Mouse (Mus musculus) stomach, embryonic 15.5 days (tissue): ENCODE data around the gene Akt1. TPM values are rescaled to one million over a fixed set of nuclear protein-coding genes. Genes with fewer than 3 reads are reported as not detected.

Source experiments
- ATAC-seq: fragments of 200-750 bp; cut with Nextera tagmentation; 2 replicates; pipeline ENCODE4 v1.8.0; 2017; ENCODE audit warnings: low read depth, moderate number of reproducible peaks, moderate TSS enrichment; ENCODE audit not compliant: insufficient read depth, low FRiP score
- H3K27ac ChIP-seq: fragments of 300-500 bp; sonication (generic); 2 replicates; pipeline ENCODE4 v1.5.1; 2015; ENCODE audit warnings: mild to moderate bottlenecking, inconsistent platforms
- H3K27me3 ChIP-seq: fragments of 300-500 bp; sonication (generic); replicated peaks from 2 replicates; pipeline ENCODE4 v1.6.1; 2015; ENCODE audit warnings: inconsistent platforms
- H3K36me3 ChIP-seq: fragments of 300-500 bp; sonication (generic); 2 replicates; pipeline ENCODE4 v1.6.1; 2015; ENCODE audit warnings: inconsistent platforms
- H3K4me1 ChIP-seq: fragments of 300-500 bp; sonication (generic); 2 replicates; pipeline ENCODE4 v1.6.1; 2015; ENCODE audit warnings: inconsistent platforms
- H3K4me2 ChIP-seq: fragments of 300-500 bp; sonication (generic); 2 replicates; pipeline ENCODE4 v1.6.1; 2015; ENCODE audit warnings: mild to moderate bottlenecking, inconsistent platforms
- H3K4me3 ChIP-seq: fragments of 300-500 bp; sonication (generic); replicated peaks from 2 replicates; pipeline ENCODE4 v1.5.1; 2015; ENCODE audit warnings: inconsistent platforms
- H3K9ac ChIP-seq: fragments of 300-500 bp; sonication (generic); 2 replicates; pipeline ENCODE4 v1.6.1; 2015; ENCODE audit warnings: inconsistent platforms
- H3K9me3 ChIP-seq: fragments of 300-500 bp; sonication (generic); 2 replicates; pipeline ENCODE4 v1.6.1; 2016; ENCODE audit warnings: inconsistent platforms
- WGBS: fragments of 180-500 bp; shearing (Covaris S2); methylation state at CpG from one replicate; pipeline ENCODE4 v1.1.7; 2015; 5-methylcytosine and 5-hydroxymethylcytosine counted together
- polyA plus RNA-seq: library from polyadenylated mRNA; unstranded; fragments of >200 nt; fragmentation: Nextera tagmentation; extraction: Ambion mirVana; gene quantifications from 2 replicates; pipeline ENCODE4 v1.2.1, GENCODE M21; 2015

Akt1 gene
- polyA plus RNA-seq, 1 experiment from 2014 or later = 161 TPM

GRCm38 (mm10) chr12:112679027-112679996, 4.6 kb upstream of the Akt1 start:
- no peaks in the 10 kb centered on the region for H3K36me3 ChIP-seq
- H3K4me2 ChIP-seq = peak overlapping the region; percentile 92
- H3K27me3 ChIP-seq = peaks cover 9% of the 10 kb centered on the region; the same call in 1 of the 2 replicates
- WGBS = 5% methylated on average over 78 of the region's 87 CpGs
- H3K9ac ChIP-seq = peak overlapping the region; percentile 59
- peaks cover 47% of the 10 kb centered on the region for H3K4me1 ChIP-seq
- H3K27ac ChIP-seq = peak overlapping the region; percentile 96
- H3K4me3 ChIP-seq = peak overlapping the region; percentile 65
- no peaks in the 10 kb centered on the region for H3K9me3 ChIP-seq
- ATAC-seq = peak; percentile 71

DNA sequence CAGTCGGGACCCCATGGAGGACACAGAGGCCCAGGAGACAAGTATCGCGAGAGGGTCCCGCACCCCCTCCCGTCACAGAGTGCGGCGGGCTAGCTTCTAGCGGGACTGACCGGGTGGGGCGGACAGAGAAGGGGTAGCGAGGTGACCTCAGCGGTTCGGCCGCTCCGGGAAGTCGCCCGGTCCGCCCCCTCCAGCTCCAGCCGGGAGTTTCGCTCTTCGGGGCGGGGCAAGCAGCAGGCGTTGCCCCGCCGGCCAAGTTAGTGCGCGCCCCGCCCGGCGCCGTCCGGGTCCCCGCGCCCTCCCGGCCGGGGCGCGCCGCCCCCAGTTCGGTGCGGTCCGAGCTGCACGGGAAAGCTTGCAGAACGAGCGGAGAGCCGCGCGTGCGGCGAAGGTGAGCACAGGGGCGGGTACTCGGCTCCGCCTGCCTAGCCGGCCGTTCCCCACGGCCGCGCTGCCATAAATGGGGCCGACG, 3.9 kb upstream of the Akt1 start, which contains the start of gene Zbtb42:
TSS of gene Zbtb42 (plus strand) at position 274 of the 472 bp plus-strand sequence.
- Histone ChIP-seq H3K27ac (peak within 1 kb of the TSS; percentile 96), H3K4me2 (peak within 1 kb of the TSS; percentile 92), H3K9me3 (no peaks in the 10 kb centered on the region), H3K4me3 (peak within 1 kb of the TSS; percentile 65), H3K4me1 (peaks cover 44% of the 10 kb centered on the region), H3K9ac (peak within 1 kb of the TSS; percentile 59), H3K36me3 (no peaks in the 10 kb centered on the region), H3K27me3 (peaks cover 9% of the 10 kb centered on the region; the same call in 1 of the 2 replicates)
- under 1% methylated on average over 50 of the region's 60 CpGs for WGBS
- peak; percentile 34 for ATAC-seq

GRCm38 (mm10) chr12:112677943-112678554, 3.4 kb upstream of the Akt1 start:
- Histone ChIP-seq H3K27me3 (peaks cover 9% of the 10 kb centered on the region; the same call in 1 of the 2 replicates), H3K27ac (peak overlapping the region; percentile 96), H3K9me3 (no peaks in the 10 kb centered on the region), H3K4me2 (peak overlapping the region; percentile 92), H3K36me3 (no peaks in the 10 kb centered on the region), H3K9ac (peak overlapping the region; percentile 59), H3K4me3 (peak overlapping the region; percentile 65), H3K4me1 (peaks cover 43% of the 10 kb centered on the region)
- no peak for ATAC-seq
- WGBS = 26% methylated on average over 19 of the region's 19 CpGs

DNA sequence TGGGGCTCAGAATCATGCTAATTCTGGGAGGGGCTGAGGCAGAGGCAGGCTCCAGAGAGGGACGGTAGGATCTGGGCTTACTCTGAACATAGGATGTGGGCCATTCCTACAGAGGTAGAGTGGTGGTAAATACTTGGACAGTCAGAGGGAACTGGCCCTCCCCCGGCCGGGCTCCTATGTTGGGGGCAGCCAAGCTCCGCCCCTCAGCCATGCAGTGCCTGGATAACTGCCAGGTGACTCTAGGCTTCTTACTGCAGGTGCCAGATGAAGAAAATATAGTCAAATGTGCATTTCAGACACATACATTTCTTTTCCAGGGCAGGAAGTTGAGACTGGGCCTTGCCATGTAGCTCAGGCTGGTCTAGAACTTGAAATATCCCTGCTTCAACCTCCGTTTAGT, 2.4 kb upstream of the Akt1 start:
- Histone ChIP-seq H3K27me3 (peaks cover 9% of the 10 kb centered on the region; the same call in 1 of the 2 replicates), H3K9me3 (no peaks in the 10 kb centered on the region), H3K4me2 (no peak overlapping the region), H3K4me1 (peaks cover 52% of the 10 kb centered on the region), H3K4me3 (no peak overlapping the region), H3K9ac (no peak overlapping the region), H3K27ac (no peak overlapping the region), H3K36me3 (no peaks in the 10 kb centered on the region)
- ATAC-seq = no peak
- WGBS = 49% methylated on average over 5 of the region's 5 CpGs

GRCm38 (mm10) chr12:112675245-112676035, 756 bp upstream of the Akt1 start:
- Histone ChIP-seq H3K27me3 (peaks cover 9% of the 10 kb centered on the region; the same call in 1 of the 2 replicates), H3K27ac (peak overlapping the region; percentile 99), H3K9ac (no peak overlapping the region), H3K4me3 (peak overlapping the region; percentile 83), H3K4me1 (peaks cover 68% of the 10 kb centered on the region), H3K9me3 (no peaks in the 10 kb centered on the region), H3K4me2 (peak overlapping the region; percentile 89), H3K36me3 (peaks cover 10% of the 10 kb centered on the region)
- peak; percentile 24 for ATAC-seq
- 17% methylated on average over 18 of the region's 18 CpGs for WGBS

DNA sequence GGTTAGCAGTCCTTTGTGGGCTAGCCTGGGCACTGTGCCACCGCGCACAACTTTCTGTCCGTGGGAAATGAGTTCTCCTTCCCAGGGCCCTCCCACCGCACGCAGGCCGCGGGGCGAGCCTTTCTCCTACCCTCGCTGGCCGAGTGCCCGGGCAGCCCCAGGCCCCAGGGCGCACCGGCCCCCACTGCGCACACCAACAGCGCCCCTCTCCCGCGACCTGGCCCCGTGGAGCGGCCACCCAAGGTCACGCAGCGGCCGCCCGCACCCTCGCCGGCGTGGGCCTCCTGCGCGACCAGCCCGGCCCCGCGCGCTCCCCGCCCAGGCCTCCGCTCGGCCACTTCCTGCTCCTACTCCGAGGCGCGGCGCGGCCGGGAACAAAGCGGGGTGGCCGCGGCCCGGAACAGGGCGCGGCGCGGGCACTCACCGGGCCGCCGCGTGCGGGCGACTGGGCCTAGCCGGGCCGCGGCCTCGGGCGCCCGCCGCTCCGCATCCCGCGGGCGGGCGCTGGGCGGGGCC, 1.1 kb downstream of the Akt1 start:
- Histone ChIP-seq H3K9me3 (no peaks in the 10 kb centered on the region), H3K36me3 (peaks cover 28% of the 10 kb centered on the region), H3K27me3 (no peaks in the 10 kb centered on the region), H3K4me2 (peak overlapping the region; percentile 89), H3K4me1 (peaks cover 78% of the 10 kb centered on the region), H3K9ac (peak overlapping the region; percentile 90), H3K27ac (peak overlapping the region; percentile 99), H3K4me3 (peak overlapping the region; percentile 83)
- no peak for ATAC-seq
- WGBS = 0% methylated on average over 44 of the region's 68 CpGs

DNA sequence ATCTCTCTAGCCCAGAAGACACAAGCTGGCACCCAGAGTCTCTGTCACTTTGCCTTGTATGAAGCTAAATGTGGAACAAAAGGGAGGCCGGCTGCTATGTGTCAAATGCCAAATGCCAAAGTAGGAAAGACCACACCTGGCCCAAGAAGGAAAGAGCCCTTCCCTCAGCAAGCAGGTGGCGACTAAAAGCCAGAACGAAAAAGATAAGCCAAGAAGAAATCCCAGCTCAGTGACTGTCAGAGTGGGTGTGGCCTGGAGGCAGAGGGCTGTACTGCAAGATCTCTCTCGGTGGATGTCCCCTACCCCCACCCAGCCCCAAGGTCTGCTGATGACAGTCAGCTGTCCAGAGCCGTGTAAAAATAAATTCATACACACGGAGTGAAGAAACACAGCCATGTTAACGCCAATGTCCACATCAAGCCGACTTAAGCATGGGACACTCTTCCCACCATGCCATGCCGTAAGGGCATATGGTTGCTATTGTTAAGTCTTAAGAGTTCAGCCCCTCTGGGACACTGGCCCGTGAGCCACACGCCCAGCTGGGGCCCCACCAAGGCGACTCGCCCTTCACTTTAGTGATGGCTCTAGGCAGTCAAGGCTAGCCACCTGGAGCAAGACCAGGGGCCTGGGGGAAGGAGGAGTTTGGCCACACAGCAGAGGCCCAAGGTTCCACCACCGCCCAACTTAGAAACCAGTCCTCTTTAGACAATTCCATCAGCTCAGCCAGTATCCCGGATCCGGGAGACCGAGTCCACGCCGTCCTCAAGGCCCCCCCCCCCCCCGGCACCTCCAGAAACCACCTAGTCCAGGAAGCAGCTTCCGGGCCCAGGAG, 1.7 kb downstream of the Akt1 start:
- H3K36me3 ChIP-seq = peaks cover 35% of the 10 kb centered on the region
- no peaks in the 10 kb centered on the region for H3K9me3 ChIP-seq
- peaks cover 80% of the 10 kb centered on the region for H3K4me1 ChIP-seq
- H3K4me3 ChIP-seq = peak overlapping the region; percentile 83
- 1% methylated on average over 19 of the region's 21 CpGs for WGBS
- ATAC-seq = no peak
- H3K9ac ChIP-seq = peak overlapping the region; percentile 90
- peak overlapping the region; percentile 89 for H3K4me2 ChIP-seq
- H3K27me3 ChIP-seq = no peaks in the 10 kb centered on the region
- H3K27ac ChIP-seq = peak overlapping the region; percentile 99

DNA sequence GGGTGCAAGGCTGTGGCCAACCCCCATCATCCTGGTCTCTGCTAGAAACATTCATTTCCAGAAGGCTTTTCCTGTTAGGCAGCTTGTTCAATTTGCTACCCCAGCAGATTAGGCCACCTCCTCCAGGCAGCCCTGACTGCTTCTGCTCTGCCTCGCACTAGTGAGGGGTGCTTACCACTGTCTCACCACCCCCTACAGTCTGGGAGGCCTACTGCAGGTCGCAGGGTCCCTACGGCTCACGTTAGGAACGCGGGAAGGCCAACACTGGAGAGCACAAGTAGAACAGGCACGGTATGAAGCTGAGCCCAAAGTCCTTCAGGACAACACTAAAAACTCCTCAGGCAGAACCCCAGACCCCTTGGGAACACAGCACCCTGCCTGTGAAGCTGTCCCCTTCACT, 2.8 kb downstream of the Akt1 start:
- no peak for ATAC-seq

GRCm38 (mm10) chr12:112670718-112671393, 3.8 kb downstream of the Akt1 start:
- 38% methylated on average over 9 of the region's 9 CpGs for WGBS
- H3K4me3 ChIP-seq = peak overlapping the region; percentile 83
- H3K9ac ChIP-seq = peak overlapping the region; percentile 12; the same call in 1 of the 2 replicates
- peak overlapping the region; percentile 99 for H3K27ac ChIP-seq
- ATAC-seq = peak; percentile 16; the same call in 1 of the 2 replicates
- no peaks in the 10 kb centered on the region for H3K9me3 ChIP-seq
- no peaks in the 10 kb centered on the region for H3K27me3 ChIP-seq
- H3K36me3 ChIP-seq = peaks cover 44% of the 10 kb centered on the region
- peaks cover 86% of the 10 kb centered on the region for H3K4me1 ChIP-seq
- H3K4me2 ChIP-seq = peak overlapping the region; percentile 89

More for the DNA sequence above, 2.8 kb downstream of the Akt1 start:
- Histone ChIP-seq H3K4me3 (peak overlapping the region; percentile 83), H3K36me3 (peaks cover 43% of the 10 kb centered on the region), H3K9me3 (no peaks in the 10 kb centered on the region), H3K4me2 (peak overlapping the region; percentile 89), H3K4me1 (peaks cover 79% of the 10 kb centered on the region), H3K27ac (peak overlapping the region; percentile 99; the same call in 1 of the 2 replicates), H3K27me3 (no peaks in the 10 kb centered on the region), H3K9ac (0 out of 2 replicates have a peak overlapping the region, but pooled peaks have one; percentile 0)
- WGBS = 72% methylated on average over 7 of the region's 7 CpGs
